Mouse (Mus musculus): ENCODE measurements around the gene Aasdh.
"Not testable (repeated sequence)": the region's sequence is repeated elsewhere in the genome, so short reads cannot be mapped to it uniquely, and the experiment has no call there.

Aasdh gene

GRCm38 (mm10) chr5:76912522-76912921, 7.2 kb upstream of the Aasdh start:
- DNase-seq (ENCODE audit: low spot score in 2 of 2): not testable (repeated sequence)

GRCm38 (mm10) chr5:76910807-76911206, 5.5 kb upstream of the Aasdh start:
- DNase-seq (ENCODE audit: low spot score in 2 of 2): no peak

- DNase-seq (ENCODE audit: low spot score in 2 of 2): no peak
These were observed 813 bp upstream of the Aasdh start for GRCm38 (mm10) chr5:76906155-76906499.

GRCm38 (mm10) chr5:76904713-76905404, 455 bp downstream of the Aasdh start:
- DNase-seq (ENCODE audit: low spot score in 2 of 2): no peak

- no peak for DNase-seq (ENCODE audit: low spot score in 2 of 2)
These were observed 3.2 kb downstream of the Aasdh start for GRCm38 (mm10) chr5:76902131-76902530.

- no peak for DNase-seq (ENCODE audit: low spot score in 2 of 2)
These were observed 12.2 kb downstream of the Aasdh start for GRCm38 (mm10) chr5:76893084-76893483.

- no peak for DNase-seq (ENCODE audit: low spot score in 2 of 2)
These were observed 12.7 kb downstream of the Aasdh start for GRCm38 (mm10) chr5:76892608-76893007.

GRCm38 (mm10) chr5:76887011-76887410, 18.3 kb downstream of the Aasdh start:
- no peak for DNase-seq (ENCODE audit: low spot score in 2 of 2)

GRCm38 (mm10) chr5:76884107-76884506, 21.2 kb downstream of the Aasdh start:
- no peak for DNase-seq (ENCODE audit: low spot score in 2 of 2)

- DNase-seq (ENCODE audit: low spot score in 2 of 2): no peak
These were observed 29.1 kb downstream of the Aasdh start for GRCm38 (mm10) chr5:76876106-76876758.

GRCm38 (mm10) chr5:76869553-76869952, 35.8 kb downstream of the Aasdh start:
- no peak for DNase-seq (ENCODE audit: low spot score in 2 of 2)

- DNase-seq (ENCODE audit: low spot score in 2 of 2): no peak
These were observed 36.5 kb downstream of the Aasdh start for GRCm38 (mm10) chr5:76868693-76869286.

- DNase-seq (ENCODE audit: low spot score in 2 of 2): no peak
These were observed 38.5 kb downstream of the Aasdh start for GRCm38 (mm10) chr5:76866819-76867218.

- no peak for DNase-seq (ENCODE audit: low spot score in 2 of 2)
These were observed 46.9 kb downstream of the Aasdh start for GRCm38 (mm10) chr5:76858444-76858843.

GRCm38 (mm10) chr5:76857103-76858015, 48.0 kb downstream of the Aasdh start:
- DNase-seq (ENCODE audit: low spot score in 2 of 2): no peak

- DNase-seq (ENCODE audit: low spot score in 2 of 2): no peak
These were observed 49.3 kb downstream of the Aasdh start for GRCm38 (mm10) chr5:76855829-76856600.

- peak; percentile 77 to 89 for DNase-seq (ENCODE audit: low spot score in 2 of 2)
These were observed 51.8 kb downstream of the Aasdh start for GRCm38 (mm10) chr5:76853549-76853948.

- no peak for DNase-seq (ENCODE audit: low spot score in 2 of 2)
These were observed 54.0 kb downstream of the Aasdh start for GRCm38 (mm10) chr5:76851316-76851715.

GRCm38 (mm10) chr5:76847106-76847505, 58.2 kb downstream of the Aasdh start:
- no peak for DNase-seq (ENCODE audit: low spot score in 2 of 2)

- no peak for DNase-seq (ENCODE audit: low spot score in 2 of 2)
These were observed 60.6 kb downstream of the Aasdh start for GRCm38 (mm10) chr5:76844618-76845186.

GRCm38 (mm10) chr5:76843851-76844419, 61.4 kb downstream of the Aasdh start:
- DNase-seq (ENCODE audit: low spot score in 2 of 2): no peak

Data from cerebellum, postnatal 4 days (tissue).